Mouse (Mus musculus) kidney, postnatal 0 days (tissue): ENCODE results near the gene Mogat2. TPM values are rescaled to one million over a fixed set of nuclear protein-coding genes. Genes with fewer than 3 reads are reported as not detected.

Source experiments
- ATAC-seq: fragments of 200-750 bp; cut with Nextera tagmentation; replicated peaks from 2 replicates; pipeline ENCODE4 v1.8.0; 2017; ENCODE audit warnings: low read depth, moderate number of reproducible peaks, moderate TSS enrichment, moderate library complexity; ENCODE audit not compliant: low FRiP score
- DNase-seq: peaks from one replicate; pipeline ENCODE4 v3.0.0-alpha.2; 2016; ENCODE audit warnings: low spot score
- H3K27ac ChIP-seq: fragments of 300-500 bp; sonication (generic); 2 replicates; pipeline ENCODE4 v1.5.1; 2014; ENCODE audit warnings: mild to moderate bottlenecking
- H3K27me3 ChIP-seq: fragments of 300-500 bp; sonication (generic); 2 replicates; pipeline ENCODE4 v1.6.1; 2014; ENCODE audit warnings: low read length, mixed read lengths; ENCODE audit not compliant: insufficient read depth
- H3K36me3 ChIP-seq: fragments of 300-500 bp; sonication (generic); 2 replicates; pipeline ENCODE4 v1.6.1; 2014; ENCODE audit warnings: low read length, mixed read lengths; ENCODE audit not compliant: insufficient read depth
- H3K4me1 ChIP-seq: fragments of 300-500 bp; sonication (generic); replicated peaks from 2 replicates; pipeline ENCODE4 v1.6.1; 2014; ENCODE audit warnings: antibody characterized with exemption, low read length, mixed read lengths; ENCODE audit not compliant: insufficient read depth
- H3K4me2 ChIP-seq: fragments of 300-500 bp; sonication (generic); 2 replicates; pipeline ENCODE4 v1.6.1; 2014; ENCODE audit warnings: mild to moderate bottlenecking, low read length, moderate library complexity, mixed read lengths
- H3K4me3 ChIP-seq: fragments of 300-500 bp; sonication (generic); replicated peaks from 2 replicates; pipeline ENCODE4 v1.5.1; 2014; ENCODE audit warnings: low read depth, low read length
- H3K9ac ChIP-seq: fragments of 300-500 bp; sonication (generic); 2 replicates; pipeline ENCODE4 v1.6.1; 2014; ENCODE audit warnings: low read depth, low read length
- H3K9me3 ChIP-seq: fragments of 300-500 bp; sonication (generic); replicated peaks from 2 replicates; pipeline ENCODE4 v1.6.1; 2016; ENCODE audit warnings: low read length, inconsistent platforms, mixed read lengths
- CTCF ChIP-seq: IDR thresholded peaks from 2 replicates; pipeline ENCODE4 v1.5.1; 2016; ENCODE audit warnings: antibody characterized with exemption, low read depth, mild to moderate bottlenecking, moderate library complexity
- WGBS: fragments of 180-500 bp; shearing (Covaris S2); extraction: QIAGEN DNeasy Blood & Tissue Kit; methylation state at CpG from one replicate; pipeline ENCODE4 v1.1.7; 2014; 5-methylcytosine and 5-hydroxymethylcytosine counted together
- polyA plus RNA-seq: library from polyadenylated mRNA; unstranded; fragments of >200 nt; fragmentation: Nextera tagmentation; extraction: Ambion mirVana; gene quantifications from 2 replicates; pipeline ENCODE4 v1.2.1, GENCODE M21; 2015

Mogat2 gene
- polyA plus RNA-seq, 1 experiment from 2014 or later, result 18.3 TPM

DNA sequence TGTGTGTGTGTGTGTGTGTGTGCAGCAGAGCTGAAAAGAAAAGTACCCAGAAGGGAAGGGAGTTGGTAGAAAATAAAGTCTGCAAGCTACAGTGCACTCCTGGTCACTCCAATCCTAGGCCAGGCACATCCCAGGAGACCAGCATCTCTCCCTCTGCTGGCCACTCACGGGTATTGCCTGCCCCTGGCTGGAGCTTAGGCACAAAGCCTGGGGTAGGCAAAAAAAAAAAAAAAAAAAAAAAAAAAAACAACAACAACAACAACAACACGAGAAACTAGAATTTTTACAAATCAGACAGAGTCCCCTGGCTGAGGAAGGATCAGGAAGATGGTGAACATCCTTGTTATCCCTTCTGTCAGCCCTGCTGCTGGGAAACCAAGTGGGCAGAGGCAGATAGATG lies 9.0 kb downstream of the Mogat2 start:
- Histone ChIP-seq H3K4me3 (no peak overlapping the region), H3K4me2 (no peak overlapping the region), H3K27me3 (no peaks in the 10 kb centered on the region), H3K4me1 (no peaks in the 10 kb centered on the region), H3K9me3 (no peaks in the 10 kb centered on the region), H3K36me3 (no peaks in the 10 kb centered on the region), H3K27ac (no peak overlapping the region), H3K9ac (no peak overlapping the region)
- no peak for ATAC-seq
- TF ChIP-seq CTCF, result peak; percentile 75
- peak; percentile 79 for DNase-seq
- 13% methylated on average over 2 of the region's 2 CpGs for WGBS

DNA sequence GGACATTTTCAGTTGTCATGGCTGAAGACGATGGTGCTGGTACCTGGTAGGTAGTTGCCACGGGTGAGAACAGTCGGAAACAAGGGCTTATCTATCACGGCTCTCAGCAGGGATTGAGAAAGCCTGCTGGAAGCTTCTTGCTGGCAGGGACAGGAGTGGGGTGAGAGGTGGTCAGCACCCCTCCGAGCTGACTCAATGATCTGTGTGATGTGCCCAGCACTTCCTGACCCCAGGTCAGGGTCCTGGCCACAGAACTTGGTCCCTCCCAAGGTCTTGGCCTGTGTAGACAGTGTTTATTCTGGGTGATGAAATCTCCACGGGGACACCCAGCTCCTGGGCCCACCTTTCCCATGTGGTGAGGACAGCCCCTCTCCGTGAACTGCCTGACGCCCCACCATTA lies 9.6 kb downstream of the Mogat2 start:
- 69% methylated on average over 8 of the region's 8 CpGs for WGBS

DNA sequence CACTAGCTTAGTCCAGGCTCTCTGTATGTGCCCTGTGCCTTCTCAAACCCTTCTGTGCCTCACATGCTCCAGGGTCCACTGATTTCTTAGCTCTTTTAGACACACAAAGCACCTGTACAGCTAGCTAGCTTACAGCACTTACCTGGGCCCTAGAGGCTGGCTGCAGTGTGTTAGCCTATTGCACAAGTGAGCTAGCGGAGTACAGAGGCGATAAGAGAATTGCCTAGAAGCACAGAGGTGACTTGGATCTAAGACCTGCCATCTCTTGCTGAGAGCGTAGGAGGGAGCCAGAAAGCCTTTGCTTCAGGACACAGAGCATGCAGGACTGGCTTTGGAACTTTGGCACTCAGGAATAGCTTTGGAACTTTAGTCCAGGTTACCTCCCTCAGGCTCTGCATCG lies 11.2 kb downstream of the Mogat2 start:
- DNase-seq (no peak), ATAC-seq (no peak)
- H3K36me3 ChIP-seq, result no peaks in the 10 kb centered on the region
- H3K4me3 ChIP-seq, result no peak overlapping the region
- TF ChIP-seq CTCF, result no peak
- WGBS, result 94% methylated on average over 4 of the region's 4 CpGs
- H3K27me3 ChIP-seq, result no peaks in the 10 kb centered on the region
- H3K27ac ChIP-seq, result no peak overlapping the region
- no peak overlapping the region for H3K4me2 ChIP-seq
- H3K9ac ChIP-seq, result no peak overlapping the region
- H3K4me1 ChIP-seq, result no peaks in the 10 kb centered on the region
- no peaks in the 10 kb centered on the region for H3K9me3 ChIP-seq

More for the DNA sequence above, 9.6 kb downstream of the Mogat2 start:
- Histone ChIP-seq H3K4me2 (no peak overlapping the region), H3K4me3 (no peak overlapping the region), H3K4me1 (no peaks in the 10 kb centered on the region), H3K27me3 (no peaks in the 10 kb centered on the region), H3K9ac (no peak overlapping the region), H3K36me3 (no peaks in the 10 kb centered on the region), H3K27ac (no peak overlapping the region), H3K9me3 (no peaks in the 10 kb centered on the region)
- no peak for TF ChIP-seq CTCF
- no peak for DNase-seq
- ATAC-seq, result no peak

DNA sequence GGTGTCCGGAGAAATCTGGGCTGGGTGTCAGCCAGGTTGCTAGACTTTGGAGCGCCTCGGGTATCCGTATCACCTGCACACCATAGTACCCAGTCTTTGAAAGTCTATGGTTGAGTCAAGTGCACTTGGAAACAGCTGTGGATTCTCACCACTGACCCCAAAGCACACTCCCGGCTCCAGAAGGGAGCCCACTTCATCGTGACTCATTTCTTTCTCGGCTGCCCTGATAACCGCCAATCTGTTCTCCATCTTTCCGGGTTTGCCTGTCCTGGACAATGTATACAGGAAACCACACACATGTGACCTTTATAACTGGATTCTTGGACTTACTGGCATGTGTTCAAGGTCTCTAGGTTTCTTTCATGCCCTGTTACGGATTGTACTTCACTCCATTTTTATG lies 11.8 kb downstream of the Mogat2 start:
- no peak overlapping the region for H3K9ac ChIP-seq
- H3K4me1 ChIP-seq, result no peaks in the 10 kb centered on the region
- ATAC-seq, result no peak
- H3K9me3 ChIP-seq, result no peaks in the 10 kb centered on the region
- H3K36me3 ChIP-seq, result no peaks in the 10 kb centered on the region
- no peak for DNase-seq
- WGBS, result 79% methylated on average over 10 of the region's 10 CpGs
- TF ChIP-seq CTCF, result no peak
- no peak overlapping the region for H3K4me3 ChIP-seq
- H3K27me3 ChIP-seq, result no peaks in the 10 kb centered on the region
- no peak overlapping the region for H3K4me2 ChIP-seq
- no peak overlapping the region for H3K27ac ChIP-seq

DNA sequence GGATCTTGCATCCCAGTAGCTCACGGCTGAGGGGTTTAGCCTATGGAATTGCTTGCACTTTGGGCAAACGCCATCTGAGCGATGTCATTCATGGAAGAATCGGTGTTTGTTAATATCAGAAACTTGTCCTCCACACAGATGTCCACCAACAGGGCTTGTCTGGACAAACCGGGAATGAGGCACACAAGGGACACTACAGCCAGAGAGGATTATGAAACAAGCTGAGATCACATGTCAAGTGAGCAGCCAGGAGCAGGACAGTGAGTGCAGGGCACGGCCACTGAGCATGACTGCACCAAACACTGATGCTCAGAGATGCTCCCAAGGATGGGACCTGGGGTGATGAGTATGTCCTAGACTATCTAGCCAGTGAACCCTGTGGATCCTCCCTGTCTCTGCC lies 13.0 kb downstream of the Mogat2 start:
- ATAC-seq (no peak), DNase-seq (no peak)
- no peaks in the 10 kb centered on the region for H3K9me3 ChIP-seq
- H3K27me3 ChIP-seq, result no peaks in the 10 kb centered on the region
- no peak overlapping the region for H3K4me2 ChIP-seq
- no peaks in the 10 kb centered on the region for H3K4me1 ChIP-seq
- H3K36me3 ChIP-seq, result no peaks in the 10 kb centered on the region
- WGBS, result 61% methylated on average over 6 of the region's 6 CpGs
- no peak overlapping the region for H3K9ac ChIP-seq
- no peak overlapping the region for H3K4me3 ChIP-seq
- TF ChIP-seq CTCF, result no peak
- peak overlapping the region; percentile 69; the same call in 1 of the 2 replicates for H3K27ac ChIP-seq

DNA sequence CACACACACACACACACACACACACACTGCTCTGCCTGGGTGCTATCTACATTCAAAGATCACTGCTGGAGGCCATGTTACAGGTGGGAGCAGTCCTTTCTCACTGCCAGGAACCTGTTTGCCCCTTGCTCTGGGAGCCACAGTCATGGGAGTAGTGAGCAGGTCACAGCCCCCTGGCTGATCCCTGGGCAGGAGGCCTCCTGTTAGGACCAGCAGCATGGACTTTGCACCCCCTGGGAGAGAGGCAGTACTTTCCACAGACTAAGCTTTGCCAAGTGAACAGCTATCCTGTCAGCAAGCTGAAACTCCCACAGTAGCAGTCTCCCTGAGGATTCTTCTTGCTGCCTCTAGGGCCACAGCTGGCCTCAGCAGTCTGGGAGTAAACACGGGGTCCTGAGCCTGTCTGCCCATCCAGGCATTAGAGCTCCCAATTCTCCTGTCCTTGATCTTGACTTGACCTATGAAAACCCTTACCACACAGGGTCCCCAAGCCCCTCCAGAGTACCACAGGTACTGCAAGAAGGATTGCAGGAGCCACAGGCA lies 13.7 kb downstream of the Mogat2 start:
- H3K9me3 ChIP-seq, result no peaks in the 10 kb centered on the region
- ATAC-seq (peak; percentile 93), DNase-seq (peak; percentile 28)
- H3K27ac ChIP-seq, result peak overlapping the region; percentile 69
- no peaks in the 10 kb centered on the region for H3K27me3 ChIP-seq
- H3K9ac ChIP-seq, result no peak overlapping the region
- whole genome bisulfite sequencing, result 18% methylated on average over 1 of the region's 1 CpGs
- no peak overlapping the region for H3K4me2 ChIP-seq
- no peak for TF ChIP-seq CTCF
- no peak overlapping the region for H3K4me3 ChIP-seq
- no peaks in the 10 kb centered on the region for H3K36me3 ChIP-seq
- H3K4me1 ChIP-seq, result no peaks in the 10 kb centered on the region

DNA sequence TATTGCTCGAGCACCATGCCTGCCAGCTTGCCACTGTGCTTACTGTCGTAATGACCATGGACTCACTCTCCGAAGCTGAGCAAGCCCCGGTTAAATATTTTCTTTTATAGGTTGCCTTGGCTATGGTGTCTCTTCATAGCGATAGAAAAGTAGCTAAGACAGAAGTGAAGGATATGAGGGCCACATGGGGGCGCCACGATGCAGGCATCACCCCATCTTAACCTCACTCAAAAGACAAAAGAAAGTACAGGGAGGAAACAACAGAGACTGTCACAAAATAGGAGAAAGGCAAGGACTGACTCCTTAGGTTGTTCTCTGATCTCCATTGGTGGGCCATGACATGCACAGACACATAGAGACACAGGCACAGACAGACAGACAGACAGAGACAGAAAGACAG lies 14.2 kb downstream of the Mogat2 start:
- Histone ChIP-seq H3K9ac (no peak overlapping the region), H3K4me3 (no peak overlapping the region), H3K4me1 (no peaks in the 10 kb centered on the region), H3K36me3 (no peaks in the 10 kb centered on the region), H3K9me3 (no peaks in the 10 kb centered on the region), H3K27me3 (no peaks in the 10 kb centered on the region), H3K4me2 (no peak overlapping the region), H3K27ac (0 out of 2 replicates have a peak overlapping the region, but pooled peaks have one; percentile 69)
- WGBS, result 74% methylated on average over 7 of the region's 7 CpGs
- DNase-seq (peak; percentile 22), ATAC-seq (peak; percentile 18; the same call in 1 of the 2 replicates)
- TF ChIP-seq CTCF, result peak; percentile 47
